ENCODE assay signal across 23 mouse cellular contexts in the genomic region with DNA sequence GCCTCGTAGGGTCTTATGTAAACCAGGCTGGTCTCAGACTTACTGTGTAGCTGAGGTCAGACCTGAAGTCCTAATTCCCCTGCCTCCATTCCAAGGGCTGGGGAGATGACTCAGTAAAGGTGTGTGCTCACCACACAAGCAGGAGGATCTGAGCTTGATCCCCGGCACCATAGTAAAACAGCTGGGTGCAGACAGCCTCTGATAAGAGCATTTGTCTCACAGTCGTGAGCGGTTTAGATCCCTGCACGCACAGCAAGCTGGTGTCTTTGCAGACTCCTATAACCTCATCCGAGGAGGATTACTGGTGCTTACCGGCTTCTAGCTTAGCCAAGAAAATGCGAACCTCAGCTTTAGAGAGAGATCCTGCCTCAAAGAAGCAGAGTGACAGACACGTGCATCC. TPM values are rescaled to one million over a fixed set of nuclear protein-coding genes. Genes with fewer than 3 reads are reported as not detected.
DNase-seq lines count a peak whose midpoint lies in the region; ATAC-seq lines count a peak whose summit lies in the region.
"Had no signal": no experiment of that assay in that cellular context is flagged by ENCODE, and none has a peak within 500 bp of the region (broad histone marks: within the 10 kb centered on the region; RNA-seq: fewer than 3 reads in every experiment).

No protein-coding gene starts in this region.

- peak; percentile 61 for ATAC-seq in liver, embryonic 12.5 days
- ATAC-seq in erythroid progenitor cell, adult 5-6 weeks (replicated peaks; ENCODE audit: low FRiP score, poor library complexity, severe bottlenecking) = 0 out of 2 replicates have a peak, but pooled peaks have one; percentile 37
- ATAC-seq in liver, embryonic 13.5 days (ENCODE audit: low read depth) = 0 out of 2 replicates have a peak, but pooled peaks have one; percentile 29
- ATAC-seq in heart, embryonic 11.5 days (replicated peaks; ENCODE audit: insufficient number of reproducible peaks, low FRiP score, low TSS enrichment) = no peak
- ATAC-seq: activated CD4-positive, CD25-positive, alpha-beta regulatory T cell, adult 4 months; forebrain, embryonic 13.5 days; forebrain, embryonic 16.5 days; Patski had no signal

- H3K4me1 ChIP-seq in liver, embryonic 12.5 days = peaks cover 15% of the 10 kb centered on the region
- H3K4me1 ChIP-seq in liver, embryonic 13.5 days (replicated peaks) = peaks cover 24% of the 10 kb centered on the region
- H3K4me1 ChIP-seq in heart, embryonic 11.5 days (ENCODE audit: control insufficient read depth, insufficient read depth, low read length) = peaks cover 13% of the 10 kb centered on the region

- no peak overlapping the region for H3K4me2 ChIP-seq in liver, embryonic 12.5 days
- H3K4me2 ChIP-seq in liver, embryonic 13.5 days = no peak overlapping the region
- H3K4me2 ChIP-seq in heart, embryonic 11.5 days = no peak overlapping the region
- H3K4me2 ChIP-seq: embryonic facial prominence, embryonic 13.5 days; embryonic facial prominence, embryonic 15.5 days; forebrain, embryonic 13.5 days had no signal

- no peak overlapping the region for H3K27ac ChIP-seq in liver, embryonic 12.5 days
- no peak overlapping the region for H3K27ac ChIP-seq in liver, embryonic 13.5 days
- H3K27ac ChIP-seq in heart, embryonic 11.5 days (ENCODE audit: low read depth, low read length) = no peak overlapping the region
- H3K27ac ChIP-seq: embryonic facial prominence, embryonic 13.5 days; embryonic facial prominence, embryonic 15.5 days; forebrain, embryonic 13.5 days had no signal

- H3K36me3 ChIP-seq in liver, embryonic 12.5 days = peaks cover 24% of the 10 kb centered on the region
- H3K36me3 ChIP-seq in liver, embryonic 13.5 days = peaks cover 20% of the 10 kb centered on the region
- peaks cover 4% of the 10 kb centered on the region; the same call in 1 of the 2 replicates for H3K36me3 ChIP-seq in heart, embryonic 11.5 days (ENCODE audit: control insufficient read depth, insufficient read depth, low read length)

- H3K4me3 ChIP-seq in liver, embryonic 12.5 days = no peak overlapping the region
- no peak overlapping the region for H3K4me3 ChIP-seq in liver, embryonic 13.5 days (replicated peaks)
- no peak overlapping the region for H3K4me3 ChIP-seq in heart, embryonic 11.5 days (ENCODE audit: low read depth, low read length)
- H3K4me3 ChIP-seq: embryonic facial prominence, embryonic 13.5 days; embryonic facial prominence, embryonic 15.5 days; erythroblast, embryonic 14.5 days; forebrain, embryonic 13.5 days had no signal

- H3K27me3 ChIP-seq in liver, embryonic 12.5 days (replicated peaks) = no peaks in the 10 kb centered on the region
- H3K27me3 ChIP-seq in liver, embryonic 13.5 days = no peaks in the 10 kb centered on the region
- no peaks in the 10 kb centered on the region for H3K27me3 ChIP-seq in heart, embryonic 11.5 days (ENCODE audit: control insufficient read depth, insufficient read depth, low read length)
- H3K27me3 ChIP-seq: embryonic facial prominence, embryonic 13.5 days; embryonic facial prominence, embryonic 15.5 days; forebrain, embryonic 13.5 days; Patski had no signal

- 68% methylated on average over 9 of the region's 9 CpGs for WGBS in liver, embryonic 12.5 days (ENCODE audit: insufficient replicate concordance)
- WGBS in liver, embryonic 13.5 days (ENCODE audit: insufficient replicate concordance) = 67% methylated on average over 9 of the region's 9 CpGs
- WGBS in heart, embryonic 11.5 days (ENCODE audit: insufficient replicate concordance) = 82% methylated on average over 9 of the region's 9 CpGs

- H3K9me3 ChIP-seq in liver, embryonic 12.5 days (replicated peaks) = no peaks in the 10 kb centered on the region
- no peaks in the 10 kb centered on the region for H3K9me3 ChIP-seq in liver, embryonic 13.5 days (replicated peaks)
- H3K9me3 ChIP-seq in heart, embryonic 11.5 days (replicated peaks; ENCODE audit: control insufficient read depth, low read length) = no peaks in the 10 kb centered on the region
- H3K9me3 ChIP-seq: embryonic facial prominence, embryonic 13.5 days; embryonic facial prominence, embryonic 15.5 days; forebrain, embryonic 13.5 days had no signal

- no peak for DNase-seq in liver
- DNase-seq in liver, embryonic 13.5 days = no peak
- peak; percentile 35 for DNase-seq in retina, postnatal 1 day
- DNase-seq in MN1 (ENCODE audit: low spot score) = no peak
- DNase-seq: adrenal gland, adult 8-10 months; adrenal gland, postnatal 14 days; adrenal gland, postnatal 36 days; cerebellum, adult 11-12 months; cerebellum, adult 2 months; cerebellum, adult 9-10 months; cerebellum, postnatal 10 days; cerebellum, postnatal 25 days; embryo, embryonic 11 days had no signal

- no peak overlapping the region for H3K9ac ChIP-seq in liver, embryonic 12.5 days
- no peak overlapping the region for H3K9ac ChIP-seq in liver, embryonic 13.5 days
- H3K9ac ChIP-seq in heart, embryonic 11.5 days (ENCODE audit: low read depth, low read length) = no peak overlapping the region
- H3K9ac ChIP-seq: embryonic facial prominence, embryonic 13.5 days; embryonic facial prominence, embryonic 15.5 days; forebrain, embryonic 13.5 days had no signal

RNA-seq across cellular contexts. Expression of a gene that starts 8.3 kb away (rescaled TPM):
- polyA plus RNA-seq in liver, embryonic 12.5 days (2016; fragmentation: Nextera tagmentation; extraction: Ambion mirVana) = 113 and 121 TPM in 2 replicates
- total RNA-seq in erythroid progenitor cell, adult 5-6 weeks (2015; ENCODE audit: low replicate concordance) = 103 and 106 TPM in 2 replicates
- 162 and 182 TPM in 2 replicates for total RNA-seq in erythroid progenitor cell, adult 5-6 weeks (2017; ENCODE audit: low replicate concordance)
- polyA plus RNA-seq in liver, embryonic 13.5 days (2015; fragmentation: Nextera tagmentation; extraction: Ambion mirVana) = 90.9 and 100 TPM in 2 replicates
- 96.3 and 105 TPM in 2 replicates for polyA plus RNA-seq in heart, embryonic 11.5 days (2014; fragmentation: Nextera tagmentation; extraction: Ambion mirVana)

RNA-seq across cellular contexts. Expression of a gene that starts 8.8 kb away (rescaled TPM):
- polyA plus RNA-seq in liver, embryonic 12.5 days (2016; fragmentation: Nextera tagmentation; extraction: Ambion mirVana) = 9.8 and 10.0 TPM in 2 replicates
- 4.6 and 7.2 TPM in 2 replicates for total RNA-seq in erythroid progenitor cell, adult 5-6 weeks (2015; ENCODE audit: low replicate concordance)
- 1.8 and 3.6 TPM in 2 replicates for total RNA-seq in erythroid progenitor cell, adult 5-6 weeks (2017; ENCODE audit: low replicate concordance)
- 5.3 and 6.0 TPM in 2 replicates for polyA plus RNA-seq in liver, embryonic 13.5 days (2015; fragmentation: Nextera tagmentation; extraction: Ambion mirVana)
- 26.9 and 36.8 TPM in 2 replicates for polyA plus RNA-seq in heart, embryonic 11.5 days (2014; fragmentation: Nextera tagmentation; extraction: Ambion mirVana)

RNA-seq across cellular contexts. Expression of a gene that starts 48.6 kb away (rescaled TPM):
- 8.4 and 9.5 TPM in 2 replicates for polyA plus RNA-seq in liver, embryonic 12.5 days (2016; fragmentation: Nextera tagmentation; extraction: Ambion mirVana)
- total RNA-seq in erythroid progenitor cell, adult 5-6 weeks (2015; ENCODE audit: low replicate concordance) = 1.7 and 3.2 TPM in 2 replicates
- 1.4 and 2.1 TPM in 2 replicates for total RNA-seq in erythroid progenitor cell, adult 5-6 weeks (2017; ENCODE audit: low replicate concordance)
- polyA plus RNA-seq in liver, embryonic 13.5 days (2015; fragmentation: Nextera tagmentation; extraction: Ambion mirVana) = 4.5 and 5.9 TPM in 2 replicates
- polyA plus RNA-seq in heart, embryonic 11.5 days (2014; fragmentation: Nextera tagmentation; extraction: Ambion mirVana) = 15.0 and 16.3 TPM in 2 replicates

RNA-seq across cellular contexts. Expression of a gene that starts 56.6 kb away (rescaled TPM):
- 0.38 and 0.48 TPM in 2 replicates for polyA plus RNA-seq in liver, embryonic 12.5 days (2016; fragmentation: Nextera tagmentation; extraction: Ambion mirVana)
- total RNA-seq in erythroid progenitor cell, adult 5-6 weeks (2015; ENCODE audit: low replicate concordance) = not detected in 2 replicates
- total RNA-seq in erythroid progenitor cell, adult 5-6 weeks (2017; ENCODE audit: low replicate concordance) = not detected in 2 replicates
- 0.25 and 0.46 TPM in 2 replicates for polyA plus RNA-seq in liver, embryonic 13.5 days (2015; fragmentation: Nextera tagmentation; extraction: Ambion mirVana)
- polyA plus RNA-seq in heart, embryonic 11.5 days (2014; fragmentation: Nextera tagmentation; extraction: Ambion mirVana) = 0.44 and 1.5 TPM in 2 replicates
